Mouse (Mus musculus) cerebellum, adult 2 months (tissue): ENCODE results near the gene Mnd1.

Source experiments
- CTCF ChIP-seq: fragments of 200-500 bp; IDR thresholded peaks from 2 replicates; pipeline ENCODE4 v1.5.1; 2011; ENCODE audit warnings: low read depth, mild to moderate bottlenecking, control low read depth, low read length, moderate library complexity, borderline replicate concordance; ENCODE audit not compliant: insufficient read depth
- POLR2A ChIP-seq: fragments of 200-500 bp; IDR thresholded peaks from 2 replicates; pipeline ENCODE4 v1.6.1; 2011; ENCODE audit warnings: low read length, control low read depth, borderline replicate concordance; ENCODE audit not compliant: insufficient read depth

GRCm38 (mm10) chr3:84191141-84191881 is 35.7 kb upstream of the Mnd1 start:
- TF ChIP-seq POLR2A (no peak), CTCF (no peak)
